Mouse (Mus musculus) G1E (cell line): Measurements from ENCODE around the gene B3gnt7. TPM values are rescaled to one million over a fixed set of nuclear protein-coding genes. Genes with fewer than 3 reads are reported as not detected.

Experiments used
- ATAC-seq: 2 replicates; pipeline ENCODE4 v1.8.0; 2016; ENCODE audit warnings: mild to moderate bottlenecking; ENCODE audit not compliant: insufficient number of reproducible peaks, poor library complexity, low FRiP score, severe bottlenecking; ENCODE audit errors: extremely low read depth
- DNase-seq: peaks from one replicate; pipeline ENCODE4 v3.0.0; 2012; ENCODE audit warnings: low spot score
- H3K27me3 ChIP-seq: 2 replicates; pipeline ENCODE4 v1.6.1; 2012; ENCODE audit warnings: mild to moderate bottlenecking, low read length, inconsistent platforms; ENCODE audit not compliant: insufficient read depth
- H3K36me3 ChIP-seq: replicated peaks from 2 replicates; pipeline ENCODE3; 2012; ENCODE audit warnings: mild to moderate bottlenecking, inconsistent platforms
- H3K4me1 ChIP-seq: 2 replicates; pipeline ENCODE4 v1.6.1; 2012; ENCODE audit warnings: low read depth, low read length, inconsistent platforms, mixed read lengths; ENCODE audit not compliant: insufficient read depth
- H3K4me3 ChIP-seq: 2 replicates; pipeline ENCODE4 v1.5.1; 2012; ENCODE audit warnings: low read depth, mild to moderate bottlenecking, inconsistent platforms, low read length, moderate library complexity, mixed read lengths
- H3K9me3 ChIP-seq: replicated peaks from 2 replicates; pipeline ENCODE4 v1.6.1; 2012; ENCODE audit warnings: inconsistent platforms
- CTCF ChIP-seq: IDR thresholded peaks from 2 replicates; pipeline ENCODE4 v1.5.1; 2012; ENCODE audit warnings: low read depth, low read length, inconsistent platforms, mixed read lengths
- GATA1 ChIP-seq: IDR thresholded peaks from 2 replicates; pipeline ENCODE4 v1.6.1; 2012; ENCODE audit warnings: borderline replicate concordance, low read length, inconsistent platforms, mixed read lengths
- GATA2 ChIP-seq: IDR thresholded peaks from 2 replicates; pipeline ENCODE4 v1.6.1; 2012; ENCODE audit warnings: low read depth, low read length, inconsistent platforms, borderline replicate concordance
- POLR2AphosphoS5 ChIP-seq: IDR thresholded peaks from 2 replicates; pipeline ENCODE4 v1.6.1; 2012; ENCODE audit warnings: low read depth, low read length, inconsistent platforms; ENCODE audit not compliant: insufficient replicate concordance
- TAL1 ChIP-seq: conservative IDR thresholded peaks from 2 replicates; pipeline ENCODE4 v1.6.1; 2012; ENCODE audit warnings: low read depth, low read length, inconsistent platforms, mixed read lengths
- polyA plus RNA-seq: library from polyadenylated mRNA; stranded (reverse); fragments of >175 nt; gene quantifications from 2 replicates; pipeline ENCODE4 v1.2.3, GENCODE M21; 2012
- total RNA-seq, 2 experiments: library from RNA; stranded (forward) in 1 of 2; stranded (reverse) in 1 of 2; fragments of 200-1000 nt in 1 of 2; fragments of >200 nt in 1 of 2; fragmentation: Nextera tagmentation in 1 of 2; gene quantifications; 2 replicates each; pipeline ENCODE4 v1.2.3; 2014 to 2017

B3gnt7 gene
- total and polyA plus RNA-seq, 3 experiments, result 0.16 TPM; not detected in 2

GRCm38 (mm10) chr1:86343087-86343645 lies 40.5 kb downstream of the B3gnt7 start:
- Histone ChIP-seq H3K27me3 (peaks cover 1% of the 10 kb centered on the region; the same call in 1 of the 2 replicates), H3K36me3 (peaks cover 40% of the 10 kb centered on the region), H3K4me1 (peaks cover 25% of the 10 kb centered on the region), H3K4me3 (no peak overlapping the region), H3K9me3 (no peaks in the 10 kb centered on the region)
- ATAC-seq (no peak), DNase-seq (no peak)
- TF ChIP-seq GATA1 (no peak), CTCF (no peak), POLR2AphosphoS5 (peak; percentile 84; the same call in 1 of the 2 replicates), GATA2 (no peak)

- ATAC-seq, result peak; percentile 16; the same call in 1 of the 2 replicates
- Histone ChIP-seq H3K9me3 (no peaks in the 10 kb centered on the region), H3K4me3 (no peak overlapping the region)
Measured at GRCm38 (mm10) chr1:86343969-86344861, 41.6 kb downstream of the B3gnt7 start.

GRCm38 (mm10) chr1:86345069-86345468 lies 42.4 kb downstream of the B3gnt7 start:
- Histone ChIP-seq H3K27me3 (no peaks in the 10 kb centered on the region), H3K4me3 (no peak overlapping the region), H3K4me1 (peaks cover 39% of the 10 kb centered on the region), H3K9me3 (no peaks in the 10 kb centered on the region), H3K36me3 (peaks cover 59% of the 10 kb centered on the region)
- no peak for ATAC-seq
- no peak for DNase-seq
- TF ChIP-seq GATA2, result no peak
- no peak for TF ChIP-seq TAL1
- no peak for TF ChIP-seq GATA1
- TF ChIP-seq POLR2AphosphoS5, result no peak
- no peak for TF ChIP-seq CTCF

More at GRCm38 (mm10) chr1:86343969-86344861, 41.6 kb downstream of the B3gnt7 start:
- Histone ChIP-seq H3K36me3 (peaks cover 50% of the 10 kb centered on the region), H3K27me3 (no peaks in the 10 kb centered on the region), H3K4me1 (peaks cover 32% of the 10 kb centered on the region)
- peak; percentile 28 for DNase-seq
- TF ChIP-seq GATA2 (no peak), POLR2AphosphoS5 (peak; percentile 91; the same call in 1 of the 2 replicates)

GRCm38 (mm10) chr1:86345956-86346355 lies 43.3 kb downstream of the B3gnt7 start:
- Histone ChIP-seq H3K9me3 (no peaks in the 10 kb centered on the region), H3K4me3 (no peak overlapping the region), H3K36me3 (peaks cover 68% of the 10 kb centered on the region), H3K4me1 (peaks cover 45% of the 10 kb centered on the region), H3K27me3 (no peaks in the 10 kb centered on the region)
- TF ChIP-seq GATA1 (no peak), CTCF (no peak), POLR2AphosphoS5 (no peak), GATA2 (no peak), TAL1 (no peak)
- no peak for DNase-seq
- no peak for ATAC-seq

- DNase-seq, result no peak
- TF ChIP-seq CTCF, result no peak
- TF ChIP-seq GATA2, result no peak
- no peak; the same call in 1 of the 2 replicates for TF ChIP-seq POLR2AphosphoS5
- TF ChIP-seq GATA1, result no peak
- no peak for TF ChIP-seq TAL1
Measured at GRCm38 (mm10) chr1:86346851-86347715, 44.5 kb downstream of the B3gnt7 start.

GRCm38 (mm10) chr1:86347716-86348045 lies 45.0 kb downstream of the B3gnt7 start:
- no peaks in the 10 kb centered on the region for H3K9me3 ChIP-seq
- no peak for DNase-seq
- peaks cover 85% of the 10 kb centered on the region for H3K36me3 ChIP-seq
- TF ChIP-seq POLR2AphosphoS5, result no peak
- TF ChIP-seq GATA1, result no peak
- no peak for TF ChIP-seq GATA2
- TF ChIP-seq TAL1, result no peak
- TF ChIP-seq CTCF, result no peak
- H3K4me3 ChIP-seq, result no peak overlapping the region
- no peak for ATAC-seq
- peaks cover 51% of the 10 kb centered on the region for H3K4me1 ChIP-seq
- no peaks in the 10 kb centered on the region for H3K27me3 ChIP-seq

More at GRCm38 (mm10) chr1:86346851-86347715, 44.5 kb downstream of the B3gnt7 start:
- peaks cover 48% of the 10 kb centered on the region for H3K4me1 ChIP-seq
- no peaks in the 10 kb centered on the region for H3K27me3 ChIP-seq
- no peak for ATAC-seq
- H3K36me3 ChIP-seq, result peaks cover 79% of the 10 kb centered on the region
- H3K9me3 ChIP-seq, result no peaks in the 10 kb centered on the region
- no peak overlapping the region for H3K4me3 ChIP-seq
